Comparison of ENCODE assay signal across 8 mouse cellular contexts in the genomic region with DNA sequence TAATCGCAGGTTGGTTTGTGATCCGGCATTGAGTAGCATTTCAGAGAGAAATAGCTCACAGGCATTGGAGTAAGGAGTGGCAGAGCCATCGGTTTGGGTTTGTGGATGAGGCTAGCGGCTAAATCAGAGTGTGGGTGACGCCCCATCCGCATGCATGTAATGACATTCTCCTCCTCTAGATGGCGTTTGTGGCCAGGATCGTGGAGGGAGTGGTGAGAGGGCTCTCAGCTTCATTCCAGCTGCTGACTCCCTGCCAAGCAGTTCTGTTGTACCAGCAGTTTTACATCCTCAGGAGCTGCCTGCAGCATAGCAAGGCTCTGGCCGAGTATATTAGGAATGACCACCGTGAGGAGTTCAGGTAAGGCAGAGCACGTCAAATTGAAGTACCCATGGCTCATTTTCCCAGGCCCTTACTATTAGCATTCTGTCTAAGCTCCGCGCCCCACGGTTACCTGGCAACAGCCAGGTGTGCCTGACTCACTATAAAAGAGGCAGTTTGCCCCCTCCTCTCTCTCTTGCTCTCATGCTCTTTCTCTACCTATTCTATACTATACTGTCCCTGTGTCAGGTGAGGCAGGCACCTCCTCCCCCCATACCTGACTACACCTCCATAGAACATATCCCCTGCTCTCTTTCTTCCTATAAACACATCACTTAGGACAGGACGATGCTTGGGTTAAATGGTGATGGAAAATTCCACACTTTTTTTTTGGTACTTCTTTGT. TPM values are rescaled to one million over a fixed set of nuclear protein-coding genes. Genes with fewer than 3 reads are reported as not detected.
DNase-seq lines count a peak whose midpoint lies in the region; ATAC-seq lines count a peak whose summit lies in the region.

No protein-coding gene starts in this region.

- no peaks in the 10 kb centered on the region for H3K27me3 ChIP-seq in hindbrain, embryonic 15.5 days

- H3K27ac ChIP-seq in hindbrain, embryonic 15.5 days (replicated peaks): peak overlapping the region; percentile 55; the same call in 1 of the 2 replicates

- H3K9me3 ChIP-seq in hindbrain, embryonic 15.5 days: no peaks in the 10 kb centered on the region

- peak; percentile 40 to 85 for DNase-seq in adrenal gland, adult (ENCODE audit: inconsistent age in 2 of 2, low spot score in 1 of 2)
- DNase-seq in cerebellum, postnatal 25 days: peak; percentile 28 to 48
- peak; percentile 25 to 65 for DNase-seq in frontal cortex, postnatal 25 days (ENCODE audit: low spot score in 2 of 2)
- peak; percentile 64 to 70 for DNase-seq in layer of hippocampus, postnatal 14 days (ENCODE audit: low spot score in 2 of 2)
- DNase-seq in lung, postnatal 10 days: peak; percentile 93
- DNase-seq in retina, embryonic 14.5 days (ENCODE audit: low spot score): peak; percentile 83

- no peaks in the 10 kb centered on the region for H3K36me3 ChIP-seq in hindbrain, embryonic 15.5 days

- peak overlapping the region; percentile 36 for H3K4me2 ChIP-seq in hindbrain, embryonic 15.5 days

- WGBS in hindbrain, embryonic 15.5 days: 19% methylated on average over 15 of the region's 15 CpGs

- peak overlapping the region; percentile 8; the same call in 1 of the 2 replicates for H3K4me3 ChIP-seq in hindbrain, embryonic 15.5 days

- no peaks in the 10 kb centered on the region for H3K4me1 ChIP-seq in hindbrain, embryonic 15.5 days (replicated peaks)

- peak; percentile 89 for ATAC-seq in hindbrain, embryonic 15.5 days (ENCODE audit: low FRiP score, low read depth)
- no peak for ATAC-seq in activated CD4-positive, CD25-positive, alpha-beta regulatory T cell, adult 4 months

- H3K9ac ChIP-seq in hindbrain, embryonic 15.5 days: no peak overlapping the region

RNA-seq across cellular contexts. Expression of gene D930020B18Rik, which starts 48.4 kb away (rescaled TPM):
- polyA plus RNA-seq in hindbrain, embryonic 15.5 days (2015; fragmentation: Nextera tagmentation; extraction: Ambion mirVana): 0.21 and 0.24 TPM in 2 replicates
- under 1 TPM in 1 of 2 experiments, not detected in 1; 0.29 TPM for total RNA-seq in layer of hippocampus, postnatal 14 days (2021)
- under 1 TPM; 0.29 to 0.41 TPM for polyA plus RNA-seq in activated CD4-positive, CD25-positive, alpha-beta regulatory T cell, adult 4 months (2017; shearing (Covaris generic))

RNA-seq across cellular contexts. Expression of gene BC048403, which starts 50.0 kb away (rescaled TPM):
- 2.3 and 2.5 TPM in 2 replicates for polyA plus RNA-seq in hindbrain, embryonic 15.5 days (2015; fragmentation: Nextera tagmentation; extraction: Ambion mirVana)
- 1 to 10 TPM; 7.6 to 8.1 TPM for total RNA-seq in layer of hippocampus, postnatal 14 days (2021)
- polyA plus RNA-seq in activated CD4-positive, CD25-positive, alpha-beta regulatory T cell, adult 4 months (2017; shearing (Covaris generic)): 1 to 10 TPM; 3.2 to 4.3 TPM

Comparison
In these comparisons a context has a peak if more than half of its experiments do, and no peak if none do; other contexts are left out.
1. DNase-seq: peak in every context shown above with its lines; median percentile 93 in lung, postnatal 10 days; 83 in retina, embryonic 14.5 days; 67 in layer of hippocampus, postnatal 14 days; 62 in adrenal gland, adult; 45 in frontal cortex, postnatal 25 days; 38 in cerebellum, postnatal 25 days.